Mouse (Mus musculus) midbrain, postnatal 0 days (tissue): Measurements from ENCODE around the gene 1810065E05Rik. TPM values are rescaled to one million over a fixed set of nuclear protein-coding genes. Genes with fewer than 3 reads are reported as not detected.

Source experiments
- ATAC-seq: fragments of 200-750 bp; cut with Nextera tagmentation; 2 replicates; pipeline ENCODE4 v1.8.0; 2017; ENCODE audit warnings: moderate number of reproducible peaks, mild to moderate bottlenecking, moderate TSS enrichment, moderate library complexity; ENCODE audit not compliant: low FRiP score
- DNase-seq: peaks from one replicate; pipeline ENCODE4 v3.0.0-alpha.2; 2015; ENCODE audit warnings: low spot score
- H3K27ac ChIP-seq: fragments of 300-500 bp; sonication (generic); 2 replicates; pipeline ENCODE4 v1.5.1; 2014; ENCODE audit warnings: low read depth, mild to moderate bottlenecking, low read length, mixed read lengths
- H3K27me3 ChIP-seq: fragments of 300-500 bp; sonication (generic); 2 replicates; pipeline ENCODE4 v1.6.1; 2014; ENCODE audit warnings: low read length, control low read depth, mixed read lengths; ENCODE audit not compliant: insufficient read depth
- H3K36me3 ChIP-seq: fragments of 300-500 bp; sonication (generic); 2 replicates; pipeline ENCODE4 v1.6.1; 2014; ENCODE audit warnings: low read length, control low read depth, mixed read lengths; ENCODE audit not compliant: insufficient read depth
- H3K4me1 ChIP-seq: fragments of 300-500 bp; sonication (generic); 2 replicates; pipeline ENCODE4 v1.6.1; 2014; ENCODE audit warnings: mild to moderate bottlenecking, control low read depth, antibody characterized with exemption, low read length, mixed read lengths; ENCODE audit not compliant: insufficient read depth
- H3K4me2 ChIP-seq: fragments of 300-500 bp; sonication (generic); 2 replicates; pipeline ENCODE4 v1.6.1; 2014; ENCODE audit warnings: low read depth, mild to moderate bottlenecking, low read length, mixed read lengths; ENCODE audit not compliant: poor library complexity, severe bottlenecking
- H3K4me3 ChIP-seq: fragments of 300-500 bp; sonication (generic); 2 replicates; pipeline ENCODE4 v1.5.1; 2014; ENCODE audit warnings: low read depth, mild to moderate bottlenecking, low read length, moderate library complexity
- H3K9ac ChIP-seq: fragments of 300-500 bp; sonication (generic); replicated peaks from 2 replicates; pipeline ENCODE4 v1.6.1; 2014; ENCODE audit warnings: mild to moderate bottlenecking, low read length, moderate library complexity, mixed read lengths; ENCODE audit not compliant: poor library complexity, severe bottlenecking
- H3K9me3 ChIP-seq: fragments of 300-500 bp; sonication (generic); 2 replicates; pipeline ENCODE4 v1.6.1; 2016; ENCODE audit warnings: low read length, control low read depth
- CTCF ChIP-seq: IDR thresholded peaks from 2 replicates; pipeline ENCODE4 v1.5.1; 2016; ENCODE audit warnings: antibody characterized with exemption, mild to moderate bottlenecking
- WGBS: fragments of 180-500 bp; shearing (Covaris S2); extraction: QIAGEN DNeasy Blood & Tissue Kit; methylation state at CpG from one replicate; pipeline ENCODE4 v1.1.7; 2014; 5-methylcytosine and 5-hydroxymethylcytosine counted together
- polyA plus RNA-seq: library from polyadenylated mRNA; unstranded; fragments of >200 nt; fragmentation: Nextera tagmentation; extraction: Ambion mirVana; gene quantifications from 2 replicates; pipeline ENCODE4 v1.2.1, GENCODE M21; 2015
- total RNA-seq: library from RNA; depleted of rRNA; stranded (reverse); fragments of >200 nt; gene quantifications from 2 replicates; pipeline ENCODE4 v1.2.3, GENCODE M21; 2014; rRNA removed

1810065E05Rik gene
- total RNA-seq (not detected in 2 replicates), polyA plus RNA-seq (not detected in 2 replicates)

DNA sequence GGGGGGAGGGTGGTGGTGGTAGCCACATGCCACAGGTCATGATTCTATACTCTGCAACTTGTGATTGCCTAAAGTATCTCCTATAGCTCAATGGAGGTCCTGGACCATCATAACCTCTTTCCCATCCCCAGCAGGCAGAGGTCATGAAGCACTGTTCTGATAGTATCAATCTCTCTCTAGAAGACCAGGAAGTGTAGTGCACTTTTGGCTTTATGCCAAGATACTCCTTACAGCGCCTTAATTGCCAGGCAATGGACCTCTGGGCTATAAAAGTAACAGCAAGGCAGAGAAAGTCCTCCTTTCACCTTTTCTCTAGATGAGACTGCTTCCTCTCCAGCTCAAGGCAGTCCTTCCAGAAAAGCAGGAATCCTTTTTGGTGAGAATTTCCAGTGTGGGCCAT, at the start of gene 1810065E05Rik:
Gene 1810065E05Rik (plus strand): TSS at position 297 of the 400 bp plus-strand sequence.
- no peak for ATAC-seq
- H3K27ac ChIP-seq = no peak within 1 kb of the TSS

DNA sequence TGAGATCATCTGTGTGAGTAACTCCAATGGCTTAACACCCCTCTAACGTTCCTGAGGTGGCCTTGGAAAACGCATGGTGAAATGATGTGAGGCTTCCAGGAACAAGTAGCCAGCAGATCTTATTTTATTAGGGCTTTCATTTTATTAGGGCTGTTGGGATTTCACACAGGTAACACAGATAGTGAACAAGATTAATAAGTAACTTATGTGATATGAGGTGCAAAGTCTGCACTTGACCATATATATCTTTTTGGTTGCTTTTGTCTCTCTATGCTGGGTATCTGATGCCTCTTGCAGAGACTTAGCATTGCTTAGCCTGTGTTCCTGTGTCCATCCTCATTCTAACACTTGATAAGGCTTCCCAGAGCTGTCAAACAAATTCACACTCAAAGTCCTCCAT, 43.6 kb upstream of the 1810065E05Rik start:
- Histone ChIP-seq H3K27me3 (no peaks in the 10 kb centered on the region), H3K4me1 (no peaks in the 10 kb centered on the region), H3K4me3 (no peak overlapping the region), H3K4me2 (no peak overlapping the region), H3K36me3 (no peaks in the 10 kb centered on the region), H3K9me3 (no peaks in the 10 kb centered on the region), H3K9ac (no peak overlapping the region), H3K27ac (no peak overlapping the region)
- ATAC-seq (no peak), DNase-seq (no peak)
- 89% methylated on average over 2 of the region's 2 CpGs for WGBS
- no peak for TF ChIP-seq CTCF

More for the DNA sequence above, at the start of gene 1810065E05Rik:
- H3K4me2 ChIP-seq = no peak within 1 kb of the TSS
- no peaks in the 10 kb centered on the region for H3K36me3 ChIP-seq
- no peaks in the 10 kb centered on the region for H3K27me3 ChIP-seq
- TF ChIP-seq CTCF = no peak
- no peaks in the 10 kb centered on the region for H3K9me3 ChIP-seq
- H3K9ac ChIP-seq = no peak within 1 kb of the TSS
- WGBS = 64% methylated on average over 1 of the region's 1 CpGs
- DNase-seq = no peak
- H3K4me1 ChIP-seq = no peaks in the 10 kb centered on the region
- H3K4me3 ChIP-seq = no peak within 1 kb of the TSS

DNA sequence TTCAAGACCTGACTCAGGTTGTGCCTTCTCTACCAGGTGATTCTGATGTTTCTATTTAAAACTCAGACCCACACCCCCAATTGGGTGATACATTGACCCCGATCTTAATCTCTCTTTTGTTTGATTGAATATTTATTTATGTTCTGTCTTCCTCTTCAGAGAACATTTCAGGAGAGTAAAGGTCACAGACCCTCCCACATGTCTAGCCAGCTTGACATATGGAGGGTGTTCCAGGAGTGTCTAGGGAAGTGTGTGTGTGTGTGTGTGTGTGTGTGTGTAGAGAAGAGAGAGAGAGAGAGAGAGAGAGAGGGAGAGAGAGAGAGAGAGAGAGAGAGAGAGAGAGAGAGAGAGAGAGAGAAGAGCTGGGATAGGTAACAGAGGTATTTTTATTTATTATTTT, 43.2 kb upstream of the 1810065E05Rik start:
- ATAC-seq = no peak
- H3K27me3 ChIP-seq = no peaks in the 10 kb centered on the region
- no peaks in the 10 kb centered on the region for H3K9me3 ChIP-seq
- H3K4me3 ChIP-seq = no peak overlapping the region
- no peak for DNase-seq
- no peak overlapping the region for H3K9ac ChIP-seq
- no peak overlapping the region for H3K27ac ChIP-seq
- no peaks in the 10 kb centered on the region for H3K4me1 ChIP-seq
- H3K36me3 ChIP-seq = no peaks in the 10 kb centered on the region
- no peak for TF ChIP-seq CTCF
- WGBS = 58% methylated on average over 1 of the region's 1 CpGs
- H3K4me2 ChIP-seq = no peak overlapping the region

DNA sequence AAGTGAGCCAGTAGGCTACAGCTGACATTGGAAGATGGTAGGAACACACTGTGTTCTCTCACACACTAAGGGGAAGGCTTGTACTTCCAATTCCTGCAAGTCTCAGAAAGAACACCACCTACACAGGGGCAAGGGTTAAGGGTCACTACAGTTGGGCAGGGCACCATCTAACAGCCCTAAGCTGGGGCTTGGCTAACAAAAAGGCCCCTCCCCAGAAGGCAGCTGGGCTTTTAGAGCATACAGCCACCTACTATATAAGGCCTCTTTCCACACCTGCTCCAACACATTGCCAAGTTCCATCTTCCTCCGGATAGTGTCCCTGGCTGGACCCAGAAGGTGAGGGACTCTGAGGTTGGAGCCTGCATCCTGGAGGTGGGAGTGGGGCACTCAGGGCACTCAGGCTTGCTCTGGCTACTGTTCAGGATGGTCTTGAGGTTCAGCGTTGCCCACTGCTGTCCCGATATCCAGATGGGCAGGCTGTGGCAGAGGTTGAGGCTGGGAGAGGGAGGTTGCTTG, 42.1 kb upstream of the 1810065E05Rik start, which contains the start of gene Lypd8:
Gene Lypd8 (plus strand): TSS at position 281 of the 516 bp plus-strand sequence.
- WGBS = 95% methylated on average over 3 of the region's 3 CpGs
- no peaks in the 10 kb centered on the region for H3K9me3 ChIP-seq
- H3K27ac ChIP-seq = no peak within 1 kb of the TSS
- no peak within 1 kb of the TSS for H3K4me2 ChIP-seq
- no peaks in the 10 kb centered on the region for H3K36me3 ChIP-seq
- no peak within 1 kb of the TSS for H3K9ac ChIP-seq
- no peaks in the 10 kb centered on the region for H3K4me1 ChIP-seq
- H3K27me3 ChIP-seq = no peaks in the 10 kb centered on the region
- no peak within 1 kb of the TSS for H3K4me3 ChIP-seq
- ATAC-seq (no peak), DNase-seq (no peak)
- TF ChIP-seq CTCF = no peak

DNA sequence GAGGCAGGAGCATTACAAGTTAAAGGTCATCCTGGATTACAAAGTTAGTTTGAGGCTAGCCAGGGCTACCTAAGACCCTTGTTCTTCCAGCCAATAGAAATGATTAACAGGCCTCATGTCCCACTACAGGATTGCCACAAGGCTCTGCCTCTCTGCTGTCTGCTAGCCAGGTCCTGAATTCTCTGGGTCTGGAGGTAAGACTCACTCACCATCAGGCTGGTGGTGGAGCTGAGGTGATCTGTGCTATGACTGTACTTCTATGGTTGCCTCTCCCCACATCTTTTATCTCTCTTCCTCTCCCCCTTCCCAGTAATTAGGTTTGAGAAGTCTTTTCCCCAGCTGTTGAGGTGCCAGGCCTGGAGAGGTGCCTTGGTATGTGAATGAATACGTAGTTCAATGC, 41.4 kb upstream of the 1810065E05Rik start:
- no peak overlapping the region for H3K27ac ChIP-seq
- no peak overlapping the region for H3K4me2 ChIP-seq
- no peak overlapping the region for H3K9ac ChIP-seq
- ATAC-seq = no peak
- DNase-seq = no peak
- H3K27me3 ChIP-seq = no peaks in the 10 kb centered on the region
- H3K4me3 ChIP-seq = no peak overlapping the region
- no peaks in the 10 kb centered on the region for H3K36me3 ChIP-seq
- TF ChIP-seq CTCF = no peak
- 93% methylated on average over 1 of the region's 1 CpGs for WGBS
- H3K9me3 ChIP-seq = no peaks in the 10 kb centered on the region
- no peaks in the 10 kb centered on the region for H3K4me1 ChIP-seq

DNA sequence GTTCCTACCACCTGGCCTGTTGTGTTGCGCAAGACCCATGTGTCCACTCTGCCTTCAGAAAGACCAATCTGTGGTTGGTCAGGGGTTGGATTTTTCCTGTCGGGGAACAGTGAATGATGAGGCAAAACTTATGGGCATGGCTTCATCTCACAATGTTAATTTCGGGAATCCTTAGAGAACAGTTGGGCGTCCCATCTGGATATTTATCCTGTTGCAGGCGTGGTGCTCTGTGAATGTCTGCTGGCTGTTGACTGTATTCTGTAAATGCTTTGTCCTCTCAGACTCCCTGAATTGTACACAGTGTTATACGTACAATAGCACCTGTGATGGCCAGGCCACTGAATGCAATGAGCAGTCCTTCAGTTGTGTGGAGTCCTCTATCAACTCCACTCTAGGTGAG, 38.4 kb upstream of the 1810065E05Rik start:
- TF ChIP-seq CTCF = no peak
- no peak for DNase-seq
- 93% methylated on average over 6 of the region's 6 CpGs for WGBS
- H3K4me2 ChIP-seq = no peak overlapping the region
- no peak overlapping the region for H3K27ac ChIP-seq
- H3K27me3 ChIP-seq = no peaks in the 10 kb centered on the region
- H3K4me1 ChIP-seq = no peaks in the 10 kb centered on the region
- no peak for ATAC-seq
- H3K9me3 ChIP-seq = no peaks in the 10 kb centered on the region
- H3K9ac ChIP-seq = no peak overlapping the region
- H3K36me3 ChIP-seq = no peaks in the 10 kb centered on the region
- H3K4me3 ChIP-seq = no peak overlapping the region
